Mouse (Mus musculus): ENCODE results near the gene Ccr1.

DNA sequence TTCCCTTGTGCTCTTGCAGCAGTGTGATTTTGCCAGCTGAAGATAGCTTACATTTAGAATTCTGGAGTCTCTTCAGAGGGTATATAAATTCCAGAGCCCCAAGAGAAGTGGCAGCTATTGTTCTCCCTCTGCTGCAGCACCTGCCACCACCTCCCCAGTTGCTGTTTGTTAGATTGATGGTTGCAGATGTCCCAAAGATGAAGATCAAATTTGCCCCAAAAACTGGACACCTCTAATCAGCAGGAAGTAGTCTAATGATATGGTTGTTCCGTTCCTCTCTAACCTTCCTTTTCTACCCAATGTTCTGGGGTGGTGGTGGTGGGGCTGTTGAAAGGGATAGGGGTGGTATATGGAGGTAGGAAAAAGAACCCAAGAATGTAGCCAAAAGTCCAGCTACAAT lies 14.2 kb upstream of the Ccr1 start:
- TF ChIP-seq CTCF (IDR thresholded peaks at IDR 0.05 in 2 of 3, conservative IDR thresholded peaks at IDR 0.05 in 1 of 3; ENCODE audit: control insufficient read depth in 1 of 3, insufficient read depth in 1 of 3, low read depth in 2 of 3, low read length in 3 of 3, poor library complexity in 1 of 3, severe bottlenecking in 1 of 3) (no peak), ETS1 (IDR thresholded peaks at IDR 0.05; ENCODE audit: low read depth, low read length) (0 out of 2 replicates have a peak, but pooled peaks have one; percentile 7), MYB (IDR thresholded peaks at IDR 0.05; ENCODE audit: low read depth, low read length) (0 out of 2 replicates have a peak, but pooled peaks have one; percentile 15)

Data from MEL (cell line).